Mouse (Mus musculus): ENCODE measurements around the gene Fads3. TPM values are rescaled to one million over a fixed set of nuclear protein-coding genes. Genes with fewer than 3 reads are reported as not detected.

Fads3 gene
- polyA plus RNA-seq, 1 experiment from 2014 or later, result 3.3 TPM

DNA sequence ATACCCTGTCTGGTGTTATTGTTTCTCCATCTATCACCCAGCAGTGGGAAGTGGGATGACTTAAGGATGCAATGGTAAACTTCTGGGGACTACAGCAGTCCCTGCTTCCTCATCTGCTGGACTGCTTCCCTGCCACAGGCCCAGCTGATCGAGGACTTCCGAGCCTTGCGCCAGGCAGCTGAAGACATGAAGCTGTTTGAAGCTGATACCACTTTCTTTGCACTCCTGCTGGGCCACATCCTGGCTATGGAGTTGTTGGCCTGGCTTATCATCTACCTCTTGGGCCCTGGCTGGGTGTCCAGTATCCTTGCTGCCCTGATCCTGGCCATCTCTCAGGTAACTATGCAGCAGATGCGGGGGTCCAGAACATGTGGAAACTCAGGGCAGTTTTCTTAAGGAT is 11.3 kb downstream of the Fads3 start:
- DNase-seq (ENCODE audit: low spot score) (no peak), ATAC-seq (ENCODE audit: insufficient number of reproducible peaks, low FRiP score, low TSS enrichment, low read depth) (no peak)
- Histone ChIP-seq H3K27ac (replicated peaks; ENCODE audit: low read depth, low read length) (no peak overlapping the region), H3K9me3 (ENCODE audit: control insufficient read depth, low read length) (no peaks in the 10 kb centered on the region; the same call in 1 of the 2 replicates), H3K4me2 (ENCODE audit: low read depth, severe bottlenecking) (no peak overlapping the region), H3K9ac (ENCODE audit: low read length) (no peak overlapping the region), H3K4me3 (ENCODE audit: low read depth, low read length) (no peak overlapping the region), H3K4me1 (ENCODE audit: control insufficient read depth, insufficient read depth, low read length) (0 out of 2 replicates have a peak, but pooled peaks cover 3% of the 10 kb centered on the region), H3K27me3 (ENCODE audit: control insufficient read depth, insufficient read depth, low read length) (no peaks in the 10 kb centered on the region), H3K36me3 (ENCODE audit: control insufficient read depth, insufficient read depth, low read length) (peaks cover 4% of the 10 kb centered on the region; the same call in 1 of the 2 replicates)
- 92% methylated on average over 4 of the region's 4 CpGs for WGBS

- H3K27me3 ChIP-seq (ENCODE audit: control insufficient read depth, insufficient read depth, low read length), result no peaks in the 10 kb centered on the region
- no peak overlapping the region for H3K9ac ChIP-seq (ENCODE audit: low read length)
- no peak for DNase-seq (ENCODE audit: low spot score)
- ATAC-seq (ENCODE audit: insufficient number of reproducible peaks, low FRiP score, low TSS enrichment, low read depth), result no peak
- peaks cover 2% of the 10 kb centered on the region; the same call in 1 of the 2 replicates for H3K36me3 ChIP-seq (ENCODE audit: control insufficient read depth, insufficient read depth, low read length)
- H3K9me3 ChIP-seq (ENCODE audit: control insufficient read depth, low read length), result no peaks in the 10 kb centered on the region; the same call in 1 of the 2 replicates
- 92% methylated on average over 10 of the region's 10 CpGs for whole genome bisulfite sequencing
- H3K4me3 ChIP-seq (ENCODE audit: low read depth, low read length), result no peak overlapping the region
- H3K27ac ChIP-seq (replicated peaks; ENCODE audit: low read depth, low read length), result no peak overlapping the region
- H3K4me1 ChIP-seq (ENCODE audit: control insufficient read depth, insufficient read depth, low read length), result 0 out of 2 replicates have a peak, but pooled peaks cover 3% of the 10 kb centered on the region
- no peak overlapping the region for H3K4me2 ChIP-seq (ENCODE audit: low read depth, severe bottlenecking)
Observed at GRCm38 (mm10) chr19:10053692-10054260, 12.4 kb downstream of the Fads3 start.

GRCm38 (mm10) chr19:10054361-10055075 is 13.1 kb downstream of the Fads3 start:
- no peak for DNase-seq (ENCODE audit: low spot score)

DNA sequence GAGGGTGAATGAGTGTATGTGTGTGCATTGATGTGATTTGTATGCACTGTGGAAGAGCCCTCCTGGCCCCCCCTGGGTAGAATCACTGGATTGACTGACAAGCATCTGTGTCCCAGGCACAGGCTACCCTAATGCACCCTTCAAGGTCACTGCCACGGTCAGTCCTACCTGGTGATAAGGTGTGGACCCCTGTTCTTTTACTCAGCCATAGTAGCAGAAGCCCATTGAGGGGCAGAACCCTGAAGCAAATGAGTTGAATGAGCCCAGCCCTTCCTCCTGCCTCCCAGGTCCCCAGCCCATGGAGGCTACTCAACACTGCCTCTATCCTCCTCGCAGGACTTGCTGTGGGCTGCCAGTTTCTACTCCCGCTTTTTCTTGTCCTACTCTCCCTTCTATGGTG is 13.9 kb downstream of the Fads3 start:
- ATAC-seq (ENCODE audit: insufficient number of reproducible peaks, low FRiP score, low TSS enrichment, low read depth), result no peak
- H3K36me3 ChIP-seq (ENCODE audit: control insufficient read depth, insufficient read depth, low read length), result peaks cover 2% of the 10 kb centered on the region; the same call in 1 of the 2 replicates
- 84% methylated on average over 3 of the region's 3 CpGs for WGBS
- H3K27ac ChIP-seq (replicated peaks; ENCODE audit: low read depth, low read length), result no peak overlapping the region
- H3K4me2 ChIP-seq (ENCODE audit: low read depth, severe bottlenecking), result no peak overlapping the region
- H3K27me3 ChIP-seq (ENCODE audit: control insufficient read depth, insufficient read depth, low read length), result no peaks in the 10 kb centered on the region
- no peak overlapping the region for H3K4me3 ChIP-seq (ENCODE audit: low read depth, low read length)
- no peaks in the 10 kb centered on the region for H3K4me1 ChIP-seq (ENCODE audit: control insufficient read depth, insufficient read depth, low read length)
- no peaks in the 10 kb centered on the region; the same call in 1 of the 2 replicates for H3K9me3 ChIP-seq (ENCODE audit: control insufficient read depth, low read length)
- no peak overlapping the region for H3K9ac ChIP-seq (ENCODE audit: low read length)
- no peak for DNase-seq (ENCODE audit: low spot score)

More at GRCm38 (mm10) chr19:10054361-10055075, 13.1 kb downstream of the Fads3 start:
- Histone ChIP-seq H3K4me3 (ENCODE audit: low read depth, low read length) (no peak overlapping the region), H3K36me3 (ENCODE audit: control insufficient read depth, insufficient read depth, low read length) (peaks cover 2% of the 10 kb centered on the region; the same call in 1 of the 2 replicates), H3K4me2 (ENCODE audit: low read depth, severe bottlenecking) (no peak overlapping the region), H3K27me3 (ENCODE audit: control insufficient read depth, insufficient read depth, low read length) (no peaks in the 10 kb centered on the region), H3K9ac (ENCODE audit: low read length) (no peak overlapping the region), H3K9me3 (ENCODE audit: control insufficient read depth, low read length) (no peaks in the 10 kb centered on the region; the same call in 1 of the 2 replicates), H3K4me1 (ENCODE audit: control insufficient read depth, insufficient read depth, low read length) (no peaks in the 10 kb centered on the region), H3K27ac (replicated peaks; ENCODE audit: low read depth, low read length) (no peak overlapping the region)
- WGBS, result 88% methylated on average over 6 of the region's 6 CpGs
- no peak for ATAC-seq (ENCODE audit: insufficient number of reproducible peaks, low FRiP score, low TSS enrichment, low read depth)

GRCm38 (mm10) chr19:10055783-10056660 is 14.7 kb downstream of the Fads3 start:
- H3K4me2 ChIP-seq (ENCODE audit: low read depth, severe bottlenecking), result no peak overlapping the region
- no peaks in the 10 kb centered on the region; the same call in 1 of the 2 replicates for H3K9me3 ChIP-seq (ENCODE audit: control insufficient read depth, low read length)
- no peaks in the 10 kb centered on the region for H3K27me3 ChIP-seq (ENCODE audit: control insufficient read depth, insufficient read depth, low read length)
- H3K27ac ChIP-seq (replicated peaks; ENCODE audit: low read depth, low read length), result no peak overlapping the region
- ATAC-seq (ENCODE audit: insufficient number of reproducible peaks, low FRiP score, low TSS enrichment, low read depth) (no peak), DNase-seq (ENCODE audit: low spot score) (no peak)
- no peak overlapping the region for H3K9ac ChIP-seq (ENCODE audit: low read length)
- 85% methylated on average over 22 of the region's 22 CpGs for WGBS
- H3K4me3 ChIP-seq (ENCODE audit: low read depth, low read length), result no peak overlapping the region
- H3K36me3 ChIP-seq (ENCODE audit: control insufficient read depth, insufficient read depth, low read length), result peaks cover 2% of the 10 kb centered on the region; the same call in 1 of the 2 replicates
- H3K4me1 ChIP-seq (ENCODE audit: control insufficient read depth, insufficient read depth, low read length), result peaks cover 4% of the 10 kb centered on the region; the same call in 1 of the 2 replicates

- Histone ChIP-seq H3K36me3 (ENCODE audit: control insufficient read depth, insufficient read depth, low read length) (peaks cover 4% of the 10 kb centered on the region; the same call in 1 of the 2 replicates), H3K9ac (ENCODE audit: low read length) (no peak overlapping the region)
- WGBS, result 89% methylated on average over 3 of the region's 3 CpGs
Observed at GRCm38 (mm10) chr19:10056686-10057085, 15.3 kb downstream of the Fads3 start.

GRCm38 (mm10) chr19:10057486-10058351 is 16.4 kb downstream of the Fads3 start:
- Histone ChIP-seq H3K4me1 (ENCODE audit: control insufficient read depth, insufficient read depth, low read length) (peaks cover 4% of the 10 kb centered on the region; the same call in 1 of the 2 replicates), H3K27me3 (ENCODE audit: control insufficient read depth, insufficient read depth, low read length) (no peaks in the 10 kb centered on the region), H3K9me3 (ENCODE audit: control insufficient read depth, low read length) (no peaks in the 10 kb centered on the region; the same call in 1 of the 2 replicates), H3K4me3 (ENCODE audit: low read depth, low read length) (no peak overlapping the region), H3K36me3 (ENCODE audit: control insufficient read depth, insufficient read depth, low read length) (peaks cover 4% of the 10 kb centered on the region; the same call in 1 of the 2 replicates), H3K4me2 (ENCODE audit: low read depth, severe bottlenecking) (no peak overlapping the region), H3K9ac (ENCODE audit: low read length) (no peak overlapping the region), H3K27ac (replicated peaks; ENCODE audit: low read depth, low read length) (no peak overlapping the region)
- WGBS, result 63% methylated on average over 11 of the region's 11 CpGs
- ATAC-seq (ENCODE audit: insufficient number of reproducible peaks, low FRiP score, low TSS enrichment, low read depth), result no peak
- no peak for DNase-seq (ENCODE audit: low spot score)

More at GRCm38 (mm10) chr19:10056686-10057085, 15.3 kb downstream of the Fads3 start:
- Histone ChIP-seq H3K27ac (replicated peaks; ENCODE audit: low read depth, low read length) (no peak overlapping the region), H3K27me3 (ENCODE audit: control insufficient read depth, insufficient read depth, low read length) (no peaks in the 10 kb centered on the region), H3K4me1 (ENCODE audit: control insufficient read depth, insufficient read depth, low read length) (peaks cover 4% of the 10 kb centered on the region; the same call in 1 of the 2 replicates), H3K9me3 (ENCODE audit: control insufficient read depth, low read length) (no peaks in the 10 kb centered on the region; the same call in 1 of the 2 replicates), H3K4me2 (ENCODE audit: low read depth, severe bottlenecking) (no peak overlapping the region), H3K4me3 (ENCODE audit: low read depth, low read length) (no peak overlapping the region)
- DNase-seq (ENCODE audit: low spot score) (no peak), ATAC-seq (ENCODE audit: insufficient number of reproducible peaks, low FRiP score, low TSS enrichment, low read depth) (no peak)
